Mouse (Mus musculus) neural tube, embryonic 12.5 days (tissue): ENCODE data around the gene Gls. TPM values are rescaled to one million over a fixed set of nuclear protein-coding genes. Genes with fewer than 3 reads are reported as not detected.

Experiments used
- ATAC-seq: fragments of 200-750 bp; cut with Nextera tagmentation; 2 replicates; pipeline ENCODE4 v1.8.0; 2017; ENCODE audit warnings: low read depth, mild to moderate bottlenecking, moderate TSS enrichment, moderate library complexity; ENCODE audit not compliant: low FRiP score
- H3K27ac ChIP-seq: fragments of 300-500 bp; sonication (generic); 2 replicates; pipeline ENCODE4 v1.5.1; 2016
- H3K27me3 ChIP-seq: fragments of 300-500 bp; sonication (generic); replicated peaks from 2 replicates; pipeline ENCODE4 v1.6.1; 2016; ENCODE audit warnings: mild to moderate bottlenecking
- H3K36me3 ChIP-seq: fragments of 300-500 bp; sonication (generic); 2 replicates; pipeline ENCODE4 v1.6.1; 2016; ENCODE audit warnings: mild to moderate bottlenecking
- H3K4me1 ChIP-seq: fragments of 300-500 bp; sonication (generic); 2 replicates; pipeline ENCODE4 v1.6.1; 2016
- H3K4me2 ChIP-seq: fragments of 300-500 bp; sonication (generic); replicated peaks from 2 replicates; pipeline ENCODE4 v1.6.1; 2016; ENCODE audit warnings: mild to moderate bottlenecking
- H3K4me3 ChIP-seq: fragments of 300-500 bp; sonication (generic); 2 replicates; pipeline ENCODE4 v1.5.1; 2016
- H3K9ac ChIP-seq: fragments of 300-500 bp; sonication (generic); 2 replicates; pipeline ENCODE4 v1.6.1; 2016; ENCODE audit warnings: mild to moderate bottlenecking
- H3K9me3 ChIP-seq: fragments of 300-500 bp; sonication (generic); 2 replicates; pipeline ENCODE4 v1.6.1; 2016; ENCODE audit warnings: mild to moderate bottlenecking
- WGBS: fragments of 180-500 bp; shearing (Covaris S2); methylation state at CpG from one replicate; pipeline ENCODE4 v1.1.7; 2016; 5-methylcytosine and 5-hydroxymethylcytosine counted together
- polyA plus RNA-seq: library from polyadenylated mRNA; unstranded; fragments of >200 nt; fragmentation: Nextera tagmentation; extraction: Ambion mirVana; gene quantifications from 2 replicates; pipeline ENCODE4 v1.2.1, GENCODE M21; 2016

The Gls gene
- polyA plus RNA-seq, 1 experiment from 2014 or later, result 38.3 TPM

GRCm38 (mm10) chr1:52170057-52170456, 63.0 kb downstream of the Gls start:
- 0 out of 2 replicates have a peak, but pooled peaks cover 4% of the 10 kb centered on the region for H3K36me3 ChIP-seq
- no peaks in the 10 kb centered on the region for H3K27me3 ChIP-seq
- no peak overlapping the region for H3K4me2 ChIP-seq
- 17% methylated on average over 3 of the region's 3 CpGs for WGBS
- H3K27ac ChIP-seq, result no peak overlapping the region
- H3K9me3 ChIP-seq, result no peaks in the 10 kb centered on the region
- H3K4me3 ChIP-seq, result no peak overlapping the region
- H3K4me1 ChIP-seq, result no peaks in the 10 kb centered on the region
- no peak overlapping the region for H3K9ac ChIP-seq
- peak; percentile 67 for ATAC-seq

DNA sequence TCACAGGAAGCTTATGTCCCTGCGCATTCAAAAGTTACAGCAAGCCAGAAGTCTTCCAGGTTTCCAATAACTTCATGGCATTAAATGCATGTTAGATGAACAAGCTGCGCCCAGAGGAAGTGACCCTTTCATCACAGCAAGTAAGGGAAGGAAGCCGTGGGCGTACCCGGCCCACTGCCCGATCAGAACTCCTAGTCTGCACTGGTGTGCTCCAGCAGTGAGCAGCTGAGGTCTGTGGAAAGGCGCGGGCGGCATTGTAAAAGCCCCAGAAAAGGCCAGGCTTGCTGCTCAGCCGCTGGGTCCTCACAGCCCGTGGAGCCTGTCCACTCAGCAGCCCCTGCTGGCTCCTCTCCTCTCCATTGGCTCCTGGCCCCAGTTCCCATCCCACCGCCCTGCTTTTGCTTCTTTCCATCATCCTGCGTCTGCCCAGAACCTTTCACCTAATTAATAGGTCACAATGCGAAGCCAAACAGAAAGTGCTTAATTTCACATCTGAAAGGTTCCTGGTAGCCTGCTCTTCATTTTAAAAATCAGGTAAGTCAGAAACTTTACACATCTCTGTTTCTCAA, 66.3 kb downstream of the Gls start:
- no peak overlapping the region for H3K4me3 ChIP-seq

GRCm38 (mm10) chr1:52163707-52164457, 69.2 kb downstream of the Gls start:
- ATAC-seq, result no peak
- H3K9me3 ChIP-seq, result no peaks in the 10 kb centered on the region
- H3K4me1 ChIP-seq, result no peaks in the 10 kb centered on the region
- 0 out of 2 replicates have a peak, but pooled peaks cover 8% of the 10 kb centered on the region for H3K36me3 ChIP-seq
- H3K27me3 ChIP-seq, result no peaks in the 10 kb centered on the region
- H3K4me2 ChIP-seq, result no peak overlapping the region
- 92% methylated on average over 5 of the region's 5 CpGs for WGBS
- H3K4me3 ChIP-seq, result no peak overlapping the region
- H3K9ac ChIP-seq, result no peak overlapping the region
- H3K27ac ChIP-seq, result no peak overlapping the region

More for the DNA sequence above, 66.3 kb downstream of the Gls start:
- no peak overlapping the region for H3K27ac ChIP-seq
- no peak overlapping the region for H3K9ac ChIP-seq
- H3K4me1 ChIP-seq, result no peaks in the 10 kb centered on the region
- WGBS, result 81% methylated on average over 14 of the region's 14 CpGs
- H3K36me3 ChIP-seq, result 0 out of 2 replicates have a peak, but pooled peaks cover 8% of the 10 kb centered on the region
- no peak overlapping the region for H3K4me2 ChIP-seq
- no peaks in the 10 kb centered on the region for H3K27me3 ChIP-seq
- H3K9me3 ChIP-seq, result no peaks in the 10 kb centered on the region
- ATAC-seq, result no peak

- Histone ChIP-seq H3K4me3 (no peak overlapping the region), H3K27me3 (no peaks in the 10 kb centered on the region), H3K27ac (no peak overlapping the region), H3K4me1 (no peaks in the 10 kb centered on the region), H3K9me3 (no peaks in the 10 kb centered on the region), H3K9ac (no peak overlapping the region), H3K4me2 (no peak overlapping the region), H3K36me3 (peaks cover 8% of the 10 kb centered on the region; the same call in 1 of the 2 replicates)
- ATAC-seq, result no peak
- WGBS, result 91% methylated on average over 8 of the region's 8 CpGs
These were observed 71.9 kb downstream of the Gls start for GRCm38 (mm10) chr1:52161151-52161550.

DNA sequence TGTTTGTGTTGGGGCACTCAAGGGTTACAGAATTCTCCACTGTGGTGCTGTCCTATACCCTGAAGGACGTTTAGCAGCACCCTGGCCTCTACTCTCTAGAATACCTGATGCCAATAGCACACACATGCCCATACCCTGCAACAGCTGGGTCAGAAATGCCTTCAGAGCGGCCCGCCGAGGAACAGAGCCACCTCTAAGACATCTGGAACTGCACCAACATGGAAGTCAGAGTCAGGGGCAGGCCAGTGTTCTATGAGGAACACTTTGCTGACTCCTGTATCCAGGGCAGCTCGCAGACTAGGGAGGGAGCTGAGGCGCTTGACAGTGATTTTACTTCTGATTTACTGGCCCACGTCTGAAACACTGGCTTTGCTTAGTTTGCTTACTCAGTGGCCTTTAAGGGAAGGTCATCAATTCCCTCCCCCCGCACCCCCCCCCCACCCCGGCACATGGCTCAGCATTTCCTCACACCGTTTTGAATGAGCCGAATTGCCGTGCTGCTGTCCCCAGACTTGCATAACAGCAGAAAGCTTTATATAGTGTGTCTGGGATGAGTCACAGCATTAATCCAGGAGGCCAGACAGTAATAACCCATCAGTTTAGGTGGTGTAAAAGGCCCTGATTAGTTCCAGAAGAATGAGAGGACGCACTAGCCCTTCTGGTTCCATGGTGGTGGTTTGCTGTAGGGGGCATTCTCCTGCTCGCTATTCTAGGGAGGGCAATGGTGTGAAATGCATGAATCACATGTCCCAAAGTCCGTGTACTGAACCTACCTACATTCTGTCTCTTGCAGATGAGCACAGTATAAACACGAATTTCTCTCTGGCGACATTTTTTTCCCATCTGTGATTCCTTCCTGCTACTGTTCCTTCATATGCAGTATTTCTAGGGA, 74.3 kb downstream of the Gls start:
- H3K9ac ChIP-seq, result no peak overlapping the region
- H3K4me3 ChIP-seq, result no peak overlapping the region
- no peak overlapping the region for H3K4me2 ChIP-seq
- H3K36me3 ChIP-seq, result peaks cover 9% of the 10 kb centered on the region; the same call in 1 of the 2 replicates
- no peaks in the 10 kb centered on the region for H3K9me3 ChIP-seq
- no peaks in the 10 kb centered on the region for H3K4me1 ChIP-seq
- no peaks in the 10 kb centered on the region for H3K27me3 ChIP-seq
- no peak overlapping the region for H3K27ac ChIP-seq
- ATAC-seq, result no peak
- 66% methylated on average over 17 of the region's 17 CpGs for WGBS

DNA sequence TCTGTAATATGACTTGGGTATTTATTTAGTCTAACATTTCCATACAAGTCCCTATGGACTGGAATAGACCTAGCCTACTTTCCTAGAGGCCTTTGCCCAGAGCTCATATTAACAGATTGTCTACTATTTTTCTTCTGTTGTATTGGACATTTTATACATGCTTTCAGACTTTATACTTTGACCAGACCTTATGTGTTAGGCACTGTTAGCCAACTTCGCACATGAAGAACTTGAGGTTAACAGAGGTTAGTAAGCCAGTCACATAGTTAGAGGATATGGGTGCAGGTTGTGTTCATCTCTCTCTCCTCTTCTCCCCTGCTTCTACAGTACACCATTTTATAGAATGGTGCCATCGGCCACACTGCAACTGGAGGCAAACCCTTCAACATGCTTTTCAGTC, 75.0 kb downstream of the Gls start:
- WGBS, result 98% methylated on average over 2 of the region's 2 CpGs
- Histone ChIP-seq H3K9ac (no peak overlapping the region), H3K4me3 (no peak overlapping the region), H3K27ac (no peak overlapping the region), H3K27me3 (no peaks in the 10 kb centered on the region), H3K4me1 (no peaks in the 10 kb centered on the region), H3K9me3 (no peaks in the 10 kb centered on the region), H3K36me3 (peaks cover 9% of the 10 kb centered on the region; the same call in 1 of the 2 replicates), H3K4me2 (no peak overlapping the region)
- ATAC-seq, result no peak

- Histone ChIP-seq H3K9ac (no peak overlapping the region), H3K4me1 (no peaks in the 10 kb centered on the region), H3K27ac (no peak overlapping the region), H3K9me3 (no peaks in the 10 kb centered on the region), H3K36me3 (peaks cover 5% of the 10 kb centered on the region; the same call in 1 of the 2 replicates), H3K27me3 (no peaks in the 10 kb centered on the region), H3K4me2 (no peak overlapping the region), H3K4me3 (no peak overlapping the region)
- no peak for ATAC-seq
- 93% methylated on average over 10 of the region's 10 CpGs for WGBS
These were observed 76.7 kb downstream of the Gls start for GRCm38 (mm10) chr1:52156351-52156750.

DNA sequence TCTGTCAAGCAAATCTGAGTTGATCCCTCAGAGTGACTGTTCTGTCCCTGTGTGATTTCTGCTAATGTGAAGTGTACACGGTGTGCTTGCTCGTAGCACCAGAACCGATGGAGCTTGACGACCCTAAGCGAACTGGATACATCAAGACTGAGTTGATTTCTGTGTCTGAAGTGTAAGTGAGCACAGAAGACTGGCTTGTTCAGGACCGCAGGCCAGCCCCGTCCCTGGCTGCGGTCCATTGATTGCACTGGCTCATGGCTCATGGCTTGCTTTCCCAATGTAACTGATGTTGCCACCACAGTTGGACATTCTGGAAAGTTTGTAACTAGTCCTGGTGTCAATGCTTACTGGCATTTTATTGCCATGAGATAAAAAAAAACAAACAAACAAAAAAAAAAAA, 78.1 kb downstream of the Gls start:
- Histone ChIP-seq H3K27me3 (no peaks in the 10 kb centered on the region), H3K27ac (no peak overlapping the region), H3K4me3 (no peak overlapping the region), H3K36me3 (peaks cover 5% of the 10 kb centered on the region; the same call in 1 of the 2 replicates), H3K4me1 (no peaks in the 10 kb centered on the region), H3K9me3 (no peaks in the 10 kb centered on the region), H3K9ac (no peak overlapping the region), H3K4me2 (no peak overlapping the region)
- no peak for ATAC-seq
- WGBS, result 93% methylated on average over 8 of the region's 8 CpGs

- no peak overlapping the region for H3K27ac ChIP-seq
- H3K9ac ChIP-seq, result no peak overlapping the region
- ATAC-seq, result no peak
- no peak overlapping the region for H3K4me3 ChIP-seq
- peaks cover under 1% of the 10 kb centered on the region; the same call in 1 of the 2 replicates for H3K4me1 ChIP-seq
- no peak overlapping the region for H3K4me2 ChIP-seq
- H3K36me3 ChIP-seq, result peaks cover 5% of the 10 kb centered on the region; the same call in 1 of the 2 replicates
- 49% methylated on average over 3 of the region's 3 CpGs for WGBS
- no peaks in the 10 kb centered on the region for H3K27me3 ChIP-seq
- no peaks in the 10 kb centered on the region for H3K9me3 ChIP-seq
These were observed 80.1 kb downstream of the Gls start for GRCm38 (mm10) chr1:52152936-52153335.

GRCm38 (mm10) chr1:52152369-52152768, 80.7 kb downstream of the Gls start:
- H3K9me3 ChIP-seq, result no peaks in the 10 kb centered on the region
- peaks cover 5% of the 10 kb centered on the region; the same call in 1 of the 2 replicates for H3K36me3 ChIP-seq
- no peak overlapping the region for H3K4me3 ChIP-seq
- ATAC-seq, result no peak
- H3K4me2 ChIP-seq, result no peak overlapping the region
- H3K27me3 ChIP-seq, result no peaks in the 10 kb centered on the region
- peaks cover 3% of the 10 kb centered on the region; the same call in 1 of the 2 replicates for H3K4me1 ChIP-seq
- no peak overlapping the region for H3K27ac ChIP-seq
- H3K9ac ChIP-seq, result no peak overlapping the region
- WGBS, result 70% methylated on average over 13 of the region's 13 CpGs

- no peaks in the 10 kb centered on the region for H3K27me3 ChIP-seq
- peaks cover 5% of the 10 kb centered on the region; the same call in 1 of the 2 replicates for H3K36me3 ChIP-seq
- no peak overlapping the region for H3K9ac ChIP-seq
- H3K4me2 ChIP-seq, result no peak overlapping the region
- H3K4me1 ChIP-seq, result peaks cover 3% of the 10 kb centered on the region; the same call in 1 of the 2 replicates
- WGBS, result 95% methylated on average over 5 of the region's 5 CpGs
- H3K27ac ChIP-seq, result no peak overlapping the region
- H3K9me3 ChIP-seq, result no peaks in the 10 kb centered on the region
- ATAC-seq, result no peak
- H3K4me3 ChIP-seq, result no peak overlapping the region
These were observed 81.9 kb downstream of the Gls start for GRCm38 (mm10) chr1:52151166-52151565.

- H3K27me3 ChIP-seq, result no peaks in the 10 kb centered on the region
- no peak for ATAC-seq
- H3K4me1 ChIP-seq, result peaks cover 3% of the 10 kb centered on the region; the same call in 1 of the 2 replicates
- WGBS, result 57% methylated on average over 11 of the region's 11 CpGs
- no peaks in the 10 kb centered on the region for H3K9me3 ChIP-seq
- no peak overlapping the region for H3K27ac ChIP-seq
- peaks cover 5% of the 10 kb centered on the region; the same call in 1 of the 2 replicates for H3K36me3 ChIP-seq
- H3K4me2 ChIP-seq, result no peak overlapping the region
- no peak overlapping the region for H3K9ac ChIP-seq
- H3K4me3 ChIP-seq, result no peak overlapping the region
These were observed 82.4 kb downstream of the Gls start for GRCm38 (mm10) chr1:52150676-52151075.
